Mouse (Mus musculus) urinary bladder, postnatal 4 days (tissue): ENCODE data around the gene Rprd1b.

Experiments used
- DNase-seq, 2 experiments: peaks; one replicate each; pipeline ENCODE4 v3.0.0; 2021 to 2022; ENCODE audit warnings: low spot score in 2 of 2

The Rprd1b gene

GRCm38 (mm10) chr2:158170394-158170793, 142.1 kb downstream of the Rprd1b start:
- DNase-seq: no peak

- no peak for DNase-seq
Observed at GRCm38 (mm10) chr2:158174438-158174837, 146.1 kb downstream of the Rprd1b start.

GRCm38 (mm10) chr2:158174958-158175357, 146.7 kb downstream of the Rprd1b start:
- DNase-seq: no peak

GRCm38 (mm10) chr2:158175433-158175832, 147.1 kb downstream of the Rprd1b start:
- DNase-seq: no peak

- DNase-seq: no peak
Observed at GRCm38 (mm10) chr2:158176763-158177162, 148.5 kb downstream of the Rprd1b start.

- no peak for DNase-seq
Observed at GRCm38 (mm10) chr2:158177574-158177973, 149.3 kb downstream of the Rprd1b start.

- DNase-seq: no peak
Observed at GRCm38 (mm10) chr2:158178139-158178538, 149.8 kb downstream of the Rprd1b start.

GRCm38 (mm10) chr2:158178696-158179369, 150.5 kb downstream of the Rprd1b start:
- DNase-seq: peak; percentile 83 to 88

- peak in 1 of 2 experiments; percentile 65 for DNase-seq
Observed at GRCm38 (mm10) chr2:158179370-158180111, 151.2 kb downstream of the Rprd1b start.

GRCm38 (mm10) chr2:158180797-158181196, 152.5 kb downstream of the Rprd1b start:
- peak in 1 of 2 experiments; percentile 77 for DNase-seq
